Mouse (Mus musculus) CD8-positive naive resting alpha-beta T cell, adult 57 days (primary cell): ENCODE results near the gene Gm20917. TPM values are rescaled to one million over a fixed set of nuclear protein-coding genes. Genes with fewer than 3 reads are reported as not detected.

Experiments
- total RNA-seq: library from RNA; stranded (reverse); gene quantifications from one replicate; pipeline ENCODE4 v1.2.4, GENCODE M21; 2023

Gm20917 gene
- total RNA-seq = not detected

GRCm38 (mm10) chrY:79151022-79151421, at the start of gene Gm20917:
Gene Gm20917, minus strand, starts transcription at chrY:79151122.

Other genes with a start within 250 kb of the Gm20917 start
- gene Gm20916, start 168.4 kb upstream of the Gm20917 start, total RNA-seq = not detected